Mouse (Mus musculus) small intestine, adult 2 months (tissue): ENCODE results near the gene Usp18.

Source experiments
- CTCF ChIP-seq: fragments of 200-500 bp; IDR thresholded peaks from 2 replicates; pipeline ENCODE4 v1.5.1; 2012; ENCODE audit warnings: low read depth, mild to moderate bottlenecking, control low read depth, inconsistent platforms, low read length, moderate library complexity, mixed read lengths; ENCODE audit not compliant: insufficient replicate concordance, insufficient read length; ENCODE audit errors: extremely low read depth
- POLR2A ChIP-seq: fragments of 200-500 bp; IDR thresholded peaks from 2 replicates; pipeline ENCODE4 v1.6.1; 2012; ENCODE audit warnings: low read depth, mild to moderate bottlenecking, control low read depth, inconsistent platforms, low read length, moderate library complexity

DNA sequence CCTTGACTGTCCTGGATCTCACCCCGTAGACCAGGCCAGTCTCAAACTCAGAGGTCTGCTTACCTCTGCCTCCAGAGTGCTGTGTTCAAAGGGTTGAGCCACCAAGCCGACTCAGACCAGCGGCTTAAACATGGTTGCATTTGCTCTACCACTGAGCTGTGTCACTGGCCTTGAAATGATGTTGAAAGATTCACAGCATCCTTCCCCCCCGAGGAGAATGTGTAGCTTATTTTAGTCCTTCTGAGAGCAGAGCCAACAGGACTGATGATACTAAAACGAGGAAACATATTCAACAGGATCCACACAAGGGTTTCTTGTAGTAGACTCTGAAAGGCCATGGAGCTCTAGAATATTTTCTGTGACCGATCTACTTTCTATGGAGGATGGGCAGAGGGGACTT, 29.8 kb upstream of the Usp18 start:
- no peak for TF ChIP-seq CTCF
- TF ChIP-seq POLR2A, result no peak
